Mouse (Mus musculus) hindbrain, embryonic 12.5 days (tissue): ENCODE measurements around the gene Sema3a. TPM values are rescaled to one million over a fixed set of nuclear protein-coding genes. Genes with fewer than 3 reads are reported as not detected.

ENCODE experiments used
- ATAC-seq: fragments of 200-750 bp; cut with Nextera tagmentation; 2 replicates; pipeline ENCODE4 v1.8.0; 2017; ENCODE audit warnings: moderate TSS enrichment; ENCODE audit not compliant: low FRiP score
- H3K27ac ChIP-seq: fragments of 300-500 bp; sonication (generic); 2 replicates; pipeline ENCODE4 v1.5.1; 2016; ENCODE audit warnings: mild to moderate bottlenecking
- H3K27me3 ChIP-seq: fragments of 300-500 bp; sonication (generic); 2 replicates; pipeline ENCODE4 v1.6.1; 2016; ENCODE audit warnings: mild to moderate bottlenecking
- H3K36me3 ChIP-seq: fragments of 300-500 bp; sonication (generic); 2 replicates; pipeline ENCODE4 v1.6.1; 2016; ENCODE audit warnings: mild to moderate bottlenecking
- H3K4me1 ChIP-seq: fragments of 300-500 bp; sonication (generic); 2 replicates; pipeline ENCODE4 v1.6.1; 2016
- H3K4me2 ChIP-seq: fragments of 300-500 bp; sonication (generic); replicated peaks from 2 replicates; pipeline ENCODE4 v1.6.1; 2016; ENCODE audit warnings: mild to moderate bottlenecking
- H3K4me3 ChIP-seq: fragments of 300-500 bp; sonication (generic); 2 replicates; pipeline ENCODE4 v1.5.1; 2016; ENCODE audit warnings: mild to moderate bottlenecking
- H3K9ac ChIP-seq: fragments of 300-500 bp; sonication (generic); 2 replicates; pipeline ENCODE4 v1.6.1; 2016; ENCODE audit warnings: mild to moderate bottlenecking, moderate library complexity
- H3K9me3 ChIP-seq: fragments of 300-500 bp; sonication (generic); replicated peaks from 2 replicates; pipeline ENCODE4 v1.6.1; 2016; ENCODE audit warnings: mild to moderate bottlenecking
- WGBS: fragments of 180-500 bp; shearing (Covaris S2); methylation state at CpG from one replicate; pipeline ENCODE4 v1.1.7; 2016; 5-methylcytosine and 5-hydroxymethylcytosine counted together
- polyA plus RNA-seq: library from polyadenylated mRNA; unstranded; fragments of >200 nt; fragmentation: Nextera tagmentation; extraction: Ambion mirVana; gene quantifications from 2 replicates; pipeline ENCODE4 v1.2.1, GENCODE M21; 2016

The Sema3a gene
- polyA plus RNA-seq, 1 experiment from 2014 or later, result 30.9 TPM

- ATAC-seq, result no peak
- no peaks in the 10 kb centered on the region for H3K9me3 ChIP-seq
- 86% methylated on average over 1 of the region's 1 CpGs for WGBS
- no peaks in the 10 kb centered on the region for H3K36me3 ChIP-seq
- H3K27me3 ChIP-seq, result no peaks in the 10 kb centered on the region
- H3K4me3 ChIP-seq, result no peak overlapping the region
- no peak overlapping the region for H3K27ac ChIP-seq
- no peak overlapping the region for H3K4me2 ChIP-seq
- H3K4me1 ChIP-seq, result no peaks in the 10 kb centered on the region
- no peak overlapping the region for H3K9ac ChIP-seq
Observed at GRCm38 (mm10) chr5:13337665-13338064, 212.5 kb downstream of the Sema3a start.

GRCm38 (mm10) chr5:13347068-13347467 lies 221.9 kb downstream of the Sema3a start:
- no peak overlapping the region for H3K4me2 ChIP-seq
- no peaks in the 10 kb centered on the region for H3K9me3 ChIP-seq
- 81% methylated on average over 4 of the region's 4 CpGs for WGBS
- H3K27ac ChIP-seq, result no peak overlapping the region
- ATAC-seq, result no peak
- H3K4me3 ChIP-seq, result no peak overlapping the region
- no peaks in the 10 kb centered on the region for H3K27me3 ChIP-seq
- H3K4me1 ChIP-seq, result no peaks in the 10 kb centered on the region
- H3K9ac ChIP-seq, result no peak overlapping the region
- H3K36me3 ChIP-seq, result no peaks in the 10 kb centered on the region

- no peak overlapping the region for H3K27ac ChIP-seq
- no peaks in the 10 kb centered on the region for H3K4me1 ChIP-seq
- no peak overlapping the region for H3K4me3 ChIP-seq
- no peaks in the 10 kb centered on the region for H3K9me3 ChIP-seq
- WGBS, result 46% methylated on average over 4 of the region's 4 CpGs
- H3K4me2 ChIP-seq, result no peak overlapping the region
- no peaks in the 10 kb centered on the region for H3K27me3 ChIP-seq
- H3K9ac ChIP-seq, result no peak overlapping the region
- no peaks in the 10 kb centered on the region for H3K36me3 ChIP-seq
- no peak for ATAC-seq
Observed at GRCm38 (mm10) chr5:13351611-13352010, 226.4 kb downstream of the Sema3a start.

- Histone ChIP-seq H3K4me1 (no peaks in the 10 kb centered on the region), H3K27me3 (no peaks in the 10 kb centered on the region), H3K36me3 (no peaks in the 10 kb centered on the region), H3K4me3 (no peak overlapping the region), H3K27ac (no peak overlapping the region), H3K9ac (no peak overlapping the region), H3K4me2 (no peak overlapping the region), H3K9me3 (no peaks in the 10 kb centered on the region)
- no peak for ATAC-seq
- WGBS, result 90% methylated on average over 1 of the region's 1 CpGs
Observed at GRCm38 (mm10) chr5:13352995-13353394, 227.8 kb downstream of the Sema3a start.

GRCm38 (mm10) chr5:13353539-13353938 lies 228.3 kb downstream of the Sema3a start:
- Histone ChIP-seq H3K4me2 (no peak overlapping the region), H3K4me3 (no peak overlapping the region), H3K9ac (no peak overlapping the region), H3K27me3 (no peaks in the 10 kb centered on the region), H3K4me1 (no peaks in the 10 kb centered on the region), H3K27ac (no peak overlapping the region), H3K9me3 (no peaks in the 10 kb centered on the region), H3K36me3 (no peaks in the 10 kb centered on the region)
- WGBS, result 74% methylated on average over 1 of the region's 1 CpGs
- no peak for ATAC-seq

- 82% methylated on average over 1 of the region's 1 CpGs for WGBS
- H3K9me3 ChIP-seq, result no peaks in the 10 kb centered on the region
- no peak overlapping the region for H3K27ac ChIP-seq
- no peak overlapping the region for H3K4me3 ChIP-seq
- no peak overlapping the region for H3K9ac ChIP-seq
- no peaks in the 10 kb centered on the region for H3K4me1 ChIP-seq
- H3K36me3 ChIP-seq, result no peaks in the 10 kb centered on the region
- no peak overlapping the region for H3K4me2 ChIP-seq
- no peak for ATAC-seq
- H3K27me3 ChIP-seq, result no peaks in the 10 kb centered on the region
Observed at GRCm38 (mm10) chr5:13354913-13355312, 229.7 kb downstream of the Sema3a start.

GRCm38 (mm10) chr5:13358770-13359169 lies 233.6 kb downstream of the Sema3a start:
- no peak for ATAC-seq
- Histone ChIP-seq H3K4me1 (no peaks in the 10 kb centered on the region), H3K4me2 (no peak overlapping the region), H3K4me3 (no peak overlapping the region), H3K36me3 (no peaks in the 10 kb centered on the region), H3K9ac (no peak overlapping the region), H3K27me3 (no peaks in the 10 kb centered on the region), H3K9me3 (no peaks in the 10 kb centered on the region), H3K27ac (no peak overlapping the region)
- 57% methylated on average over 4 of the region's 4 CpGs for WGBS

- no peak for ATAC-seq
- Histone ChIP-seq H3K9me3 (no peaks in the 10 kb centered on the region), H3K36me3 (no peaks in the 10 kb centered on the region), H3K4me1 (no peaks in the 10 kb centered on the region), H3K27me3 (no peaks in the 10 kb centered on the region), H3K27ac (no peak overlapping the region), H3K9ac (no peak overlapping the region), H3K4me2 (no peak overlapping the region), H3K4me3 (no peak overlapping the region)
- WGBS, result 50% methylated on average over 3 of the region's 3 CpGs
Observed at GRCm38 (mm10) chr5:13360711-13361110, 235.5 kb downstream of the Sema3a start.

- Histone ChIP-seq H3K4me3 (no peak overlapping the region), H3K27me3 (no peaks in the 10 kb centered on the region), H3K9me3 (no peaks in the 10 kb centered on the region), H3K27ac (no peak overlapping the region), H3K9ac (no peak overlapping the region), H3K36me3 (no peaks in the 10 kb centered on the region), H3K4me2 (no peak overlapping the region), H3K4me1 (no peaks in the 10 kb centered on the region)
- no peak for ATAC-seq
- WGBS, result 90% methylated on average over 2 of the region's 2 CpGs
Observed at GRCm38 (mm10) chr5:13365108-13365507, 239.9 kb downstream of the Sema3a start.

GRCm38 (mm10) chr5:13379223-13379622 lies 254.0 kb downstream of the Sema3a start:
- no peak overlapping the region for H3K4me3 ChIP-seq
- no peaks in the 10 kb centered on the region for H3K4me1 ChIP-seq
- no peak for ATAC-seq
- H3K27ac ChIP-seq, result no peak overlapping the region
- WGBS, result 81% methylated on average over 4 of the region's 4 CpGs
- H3K9me3 ChIP-seq, result no peaks in the 10 kb centered on the region
- no peaks in the 10 kb centered on the region for H3K36me3 ChIP-seq
- H3K27me3 ChIP-seq, result no peaks in the 10 kb centered on the region
- H3K9ac ChIP-seq, result no peak overlapping the region
- no peak overlapping the region for H3K4me2 ChIP-seq

- no peaks in the 10 kb centered on the region for H3K36me3 ChIP-seq
- H3K4me3 ChIP-seq, result no peak overlapping the region
- WGBS, result 84% methylated on average over 4 of the region's 4 CpGs
- no peak overlapping the region for H3K9ac ChIP-seq
- H3K9me3 ChIP-seq, result no peaks in the 10 kb centered on the region
- no peaks in the 10 kb centered on the region for H3K27me3 ChIP-seq
- no peak for ATAC-seq
- no peaks in the 10 kb centered on the region for H3K4me1 ChIP-seq
- H3K27ac ChIP-seq, result no peak overlapping the region
- H3K4me2 ChIP-seq, result no peak overlapping the region
Observed at GRCm38 (mm10) chr5:13384047-13384446, 258.8 kb downstream of the Sema3a start.

GRCm38 (mm10) chr5:13384714-13385113 lies 259.5 kb downstream of the Sema3a start:
- Histone ChIP-seq H3K4me2 (no peak overlapping the region), H3K9me3 (no peaks in the 10 kb centered on the region), H3K4me1 (no peaks in the 10 kb centered on the region), H3K4me3 (no peak overlapping the region), H3K27ac (no peak overlapping the region), H3K27me3 (no peaks in the 10 kb centered on the region), H3K36me3 (no peaks in the 10 kb centered on the region), H3K9ac (no peak overlapping the region)
- 58% methylated on average over 4 of the region's 4 CpGs for WGBS
- no peak for ATAC-seq

GRCm38 (mm10) chr5:13386603-13387002 lies 261.4 kb downstream of the Sema3a start:
- ATAC-seq, result no peak
- Histone ChIP-seq H3K4me2 (no peak overlapping the region), H3K27ac (no peak overlapping the region), H3K36me3 (no peaks in the 10 kb centered on the region), H3K4me1 (no peaks in the 10 kb centered on the region), H3K9ac (no peak overlapping the region), H3K27me3 (no peaks in the 10 kb centered on the region), H3K9me3 (no peaks in the 10 kb centered on the region), H3K4me3 (no peak overlapping the region)
- WGBS, result 87% methylated on average over 3 of the region's 3 CpGs

- H3K27ac ChIP-seq, result no peak overlapping the region
- no peak overlapping the region for H3K4me3 ChIP-seq
- no peaks in the 10 kb centered on the region for H3K36me3 ChIP-seq
- no peak overlapping the region for H3K9ac ChIP-seq
- H3K4me2 ChIP-seq, result no peak overlapping the region
- WGBS, result 91% methylated on average over 3 of the region's 3 CpGs
- no peaks in the 10 kb centered on the region for H3K4me1 ChIP-seq
- no peaks in the 10 kb centered on the region for H3K27me3 ChIP-seq
- ATAC-seq, result no peak
- H3K9me3 ChIP-seq, result no peaks in the 10 kb centered on the region
Observed at GRCm38 (mm10) chr5:13387679-13388078, 262.5 kb downstream of the Sema3a start.
